Mouse (Mus musculus) brain, embryonic 14.5 days (tissue): ENCODE measurements at regions not wholly inside any gene's neighbourhood (a gene's known extent, or its start where the extent isn't known, plus 50 kb on each side); places are given as distances from the start of the nearest gene placed in this dataset.

Source experiments
- CTCF ChIP-seq: fragments of 200-500 bp; IDR thresholded peaks from 2 replicates; pipeline ENCODE4 v1.5.1; 2012; ENCODE audit warnings: inconsistent platforms, mild to moderate bottlenecking, moderate library complexity, borderline replicate concordance; ENCODE audit not compliant: insufficient read depth, insufficient read length; ENCODE audit errors: extremely low read depth
- POLR2A ChIP-seq: fragments of 200-500 bp; IDR thresholded peaks from 2 replicates; pipeline ENCODE4 v1.6.1; 2012; ENCODE audit warnings: mild to moderate bottlenecking, inconsistent platforms, borderline replicate concordance; ENCODE audit not compliant: poor library complexity, insufficient read depth, insufficient read length, severe bottlenecking; ENCODE audit errors: extremely low read depth

- TF ChIP-seq CTCF = no peak
- no peak for TF ChIP-seq POLR2A
Observed at GRCm38 (mm10) chr14:71882871-71883270, 608.8 kb downstream of the Gm9195 start.
